Mouse (Mus musculus) right cerebral cortex, postnatal 10 days (tissue): ENCODE measurements around the gene Slc31a2.
A peak's percentile ranks its signal among the peaks of the same experiment; 100 is the strongest.

Experiments
- DNase-seq, 2 experiments: peaks; one replicate each; pipeline ENCODE4 v3.0.0; 2021; ENCODE audit warnings: low spot score in 2 of 2

Slc31a2 gene

GRCm38 (mm10) chr4:62262276-62262675, at the start of gene Slc31a2:
Gene Slc31a2 (plus strand): TSS chr4:62262562.
- DNase-seq, result peak in 1 of 2 experiments; percentile 16

- no peak for DNase-seq
Observed at GRCm38 (mm10) chr4:62213490-62213889, 48.9 kb upstream of the Slc31a2 start.

DNA sequence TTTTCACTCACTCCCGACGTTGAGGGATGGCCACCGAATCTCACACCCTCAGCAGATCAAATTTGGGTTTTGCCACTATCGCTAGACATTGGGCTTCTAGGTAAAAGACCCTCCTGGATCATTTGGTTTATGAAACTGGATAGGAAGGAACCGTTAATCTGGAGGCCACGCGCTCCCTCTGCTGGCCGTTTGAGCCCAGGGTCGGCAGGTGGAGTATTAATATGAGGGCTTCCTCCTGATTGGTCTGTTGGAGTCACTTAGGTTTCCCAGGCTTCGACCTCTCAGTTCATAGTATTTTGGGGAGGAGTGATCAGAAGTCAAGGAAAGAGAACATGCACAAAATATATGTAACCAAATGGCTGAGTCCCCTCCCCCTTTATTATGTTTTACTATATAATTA, 34.0 kb upstream of the Slc31a2 start:
- DNase-seq, result peak in 1 of 2 experiments; percentile 62

DNA sequence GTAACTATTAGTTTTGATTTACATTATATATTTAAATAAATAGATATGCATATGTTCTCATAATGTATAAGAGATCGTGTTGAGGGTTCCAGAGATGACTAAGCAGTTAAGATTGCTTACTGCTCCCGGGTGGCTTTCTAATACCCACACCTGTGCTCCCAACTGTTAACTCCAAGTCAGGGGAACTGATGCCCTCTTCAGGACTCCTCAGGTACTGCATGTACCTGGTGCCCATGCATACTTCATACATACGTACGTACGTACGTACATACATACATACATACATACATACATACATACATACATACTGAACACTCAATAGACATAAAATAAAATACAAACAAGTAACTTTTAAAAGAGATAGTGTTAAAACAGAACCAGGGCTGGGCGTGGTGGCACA, 32.9 kb upstream of the Slc31a2 start:
- DNase-seq, result no peak

- no peak for DNase-seq
Observed at GRCm38 (mm10) chr4:62230153-62230552, 32.2 kb upstream of the Slc31a2 start.

GRCm38 (mm10) chr4:62230769-62231168, 31.6 kb upstream of the Slc31a2 start, which contains the start of gene Zfp37:
Gene Zfp37 (minus strand): TSS chr4:62231047.
- no peak for DNase-seq

GRCm38 (mm10) chr4:62240586-62240985, 21.8 kb upstream of the Slc31a2 start:
- no peak for DNase-seq

DNA sequence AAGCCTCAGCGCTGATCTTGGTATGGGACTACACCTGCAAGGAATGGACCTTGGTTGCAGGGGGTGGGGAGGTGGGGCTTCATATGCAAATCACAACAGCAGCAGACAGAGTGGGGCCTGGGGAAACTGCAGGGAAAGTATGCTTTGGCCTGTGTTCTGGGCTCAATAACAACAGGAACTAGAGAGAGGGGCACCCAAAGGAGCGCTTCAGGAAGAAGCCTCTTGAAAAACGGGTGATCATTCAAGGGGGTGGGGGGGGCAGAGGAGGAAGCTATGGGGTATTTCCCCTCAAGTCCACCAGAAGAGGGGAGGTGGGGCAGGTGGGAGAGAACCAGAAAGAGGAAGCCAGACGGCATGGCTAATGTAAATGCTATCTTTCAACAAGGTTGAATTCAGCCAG, 14.0 kb upstream of the Slc31a2 start:
- DNase-seq, result no peak

- peak; percentile 36 to 37 for DNase-seq
Observed at GRCm38 (mm10) chr4:62250896-62251544, 11.3 kb upstream of the Slc31a2 start.

DNA sequence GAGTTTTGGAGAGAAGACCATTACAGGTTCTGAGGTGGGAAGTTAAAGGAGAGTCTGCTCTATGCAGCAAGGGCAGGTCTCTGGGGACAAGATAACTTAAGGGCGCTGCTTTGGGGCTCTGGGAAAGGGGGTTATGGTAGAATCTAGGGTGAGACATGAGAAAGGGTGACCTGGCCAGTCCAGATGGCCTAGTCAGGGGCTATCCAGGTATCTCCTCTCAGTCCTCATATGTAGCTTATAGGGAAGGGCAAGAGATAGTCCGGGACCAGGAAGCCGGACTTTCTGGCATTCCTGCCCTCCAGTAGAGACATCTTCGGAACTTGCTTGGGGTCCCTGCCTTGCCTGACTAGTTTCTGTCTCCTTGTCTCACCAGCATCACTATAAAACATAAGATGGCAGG, 10.6 kb upstream of the Slc31a2 start:
- peak in 1 of 2 experiments; percentile 8 for DNase-seq

DNA sequence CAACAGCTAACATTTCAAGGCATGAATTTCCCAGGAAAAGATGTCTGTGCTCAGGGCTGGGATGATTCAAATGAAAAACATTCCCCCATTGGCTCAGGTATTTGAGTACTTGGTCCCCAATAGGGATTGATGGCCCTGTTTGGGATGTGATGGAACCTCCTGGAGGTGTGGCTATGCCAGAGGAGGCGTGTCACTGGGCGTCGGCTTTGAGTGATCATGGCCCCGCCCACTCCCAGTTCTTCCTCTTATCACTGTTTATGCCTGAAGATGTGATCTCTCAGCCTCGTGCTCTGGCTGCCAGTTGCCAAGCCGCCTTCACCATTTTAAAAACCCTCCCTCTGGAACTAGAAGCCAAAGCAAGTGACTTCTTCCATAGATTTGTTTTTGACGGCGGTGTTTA, 7.8 kb upstream of the Slc31a2 start:
- DNase-seq, result peak in 1 of 2 experiments; percentile 6

DNA sequence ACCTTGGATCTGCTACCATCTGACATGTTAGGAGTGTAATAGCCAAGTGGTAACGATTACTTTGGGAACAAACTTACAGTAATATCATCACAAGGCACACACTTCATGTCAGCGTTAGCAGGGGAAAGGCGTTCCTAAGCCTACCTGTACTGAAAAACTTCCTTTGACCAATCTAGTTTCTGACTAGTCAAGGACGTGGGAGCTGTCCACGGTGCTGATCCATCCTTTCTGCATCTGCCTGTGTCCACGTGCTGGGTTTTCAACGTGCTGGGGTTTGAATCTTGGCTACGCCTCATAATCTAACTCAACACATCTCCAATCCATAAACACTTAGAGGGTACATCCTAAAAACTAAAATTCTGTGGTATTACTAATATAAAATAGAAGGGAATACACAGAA, 5.4 kb upstream of the Slc31a2 start:
- DNase-seq, result peak in 1 of 2 experiments; percentile 13

GRCm38 (mm10) chr4:62263133-62263844, 927 bp downstream of the Slc31a2 start:
- peak; percentile 31 to 40 for DNase-seq

DNA sequence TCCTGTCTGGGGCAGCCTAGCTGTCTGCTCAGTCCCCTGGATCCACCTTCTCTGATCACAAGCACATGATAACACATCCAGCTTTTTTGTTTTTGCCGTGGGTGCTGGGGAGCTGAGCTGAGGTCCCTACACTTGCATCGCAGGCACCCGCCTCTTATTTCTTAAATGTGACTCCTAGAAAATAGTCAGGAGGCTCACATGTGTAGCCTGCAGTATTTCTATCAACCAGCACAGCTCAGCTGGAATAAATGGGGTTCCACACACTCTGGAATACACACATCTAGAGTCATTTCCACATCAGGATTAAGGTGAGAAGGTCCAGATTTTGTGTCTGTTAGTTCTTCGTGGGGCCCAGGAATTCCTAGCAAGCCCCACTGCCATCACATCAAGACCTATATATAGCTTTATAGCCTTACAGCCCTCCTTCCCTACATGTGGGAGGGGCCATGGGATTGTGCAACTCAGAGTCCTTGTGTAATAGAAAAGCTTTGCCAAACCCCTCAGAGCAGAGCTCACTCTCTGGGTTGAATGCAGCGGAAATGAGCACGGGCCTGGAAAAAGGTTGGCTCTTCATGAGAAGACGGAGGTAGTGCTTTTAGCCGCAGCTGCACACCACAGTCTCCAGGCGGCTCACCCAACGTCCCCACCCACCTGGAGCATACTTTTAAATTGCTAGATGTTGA, 2.9 kb downstream of the Slc31a2 start:
- DNase-seq, result peak in 1 of 2 experiments; percentile 22

GRCm38 (mm10) chr4:62266016-62266415, 3.7 kb downstream of the Slc31a2 start:
- DNase-seq, result peak in 1 of 2 experiments; percentile 19

DNA sequence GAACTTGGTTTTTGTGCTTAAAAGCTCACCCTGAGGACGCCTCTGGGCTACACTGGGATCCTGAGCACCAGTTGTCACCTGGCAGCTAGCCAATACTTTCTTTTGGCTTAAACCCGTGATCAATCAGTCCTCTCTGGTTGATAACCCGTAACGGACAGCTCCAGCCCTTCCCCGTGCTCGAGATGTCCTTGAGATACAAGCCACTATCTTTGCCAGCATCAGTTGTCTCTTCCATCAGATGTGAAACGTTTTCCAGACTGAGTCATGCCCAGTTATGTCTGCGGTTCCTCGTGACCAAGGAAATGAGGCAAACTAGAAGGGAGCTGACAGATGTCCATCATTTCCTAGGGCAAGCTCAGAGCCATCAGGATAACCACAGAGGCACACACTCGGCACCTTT, 4.7 kb downstream of the Slc31a2 start:
- peak in 1 of 2 experiments; percentile 16 for DNase-seq

DNA sequence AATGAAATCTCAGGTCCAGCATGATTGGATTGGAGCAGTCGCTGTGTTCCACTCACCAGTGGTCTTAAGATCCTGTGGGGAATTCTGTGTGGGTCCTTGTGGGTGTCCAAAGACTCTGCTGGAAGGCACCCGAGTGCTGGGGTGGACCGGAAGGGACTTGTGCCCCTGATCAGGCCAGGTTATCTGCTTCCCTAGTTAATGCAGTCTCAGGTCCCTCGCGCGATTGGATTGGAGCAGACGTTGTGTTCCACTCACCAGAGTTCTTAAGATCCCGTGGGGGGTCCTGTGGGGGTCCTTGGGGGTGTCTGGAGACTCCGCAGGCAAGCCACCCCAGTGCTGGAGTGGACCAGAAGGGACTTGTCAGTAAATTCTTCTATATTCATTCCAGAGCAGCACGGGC, 10.3 kb downstream of the Slc31a2 start:
- DNase-seq, result peak in 1 of 2 experiments; percentile 13

DNA sequence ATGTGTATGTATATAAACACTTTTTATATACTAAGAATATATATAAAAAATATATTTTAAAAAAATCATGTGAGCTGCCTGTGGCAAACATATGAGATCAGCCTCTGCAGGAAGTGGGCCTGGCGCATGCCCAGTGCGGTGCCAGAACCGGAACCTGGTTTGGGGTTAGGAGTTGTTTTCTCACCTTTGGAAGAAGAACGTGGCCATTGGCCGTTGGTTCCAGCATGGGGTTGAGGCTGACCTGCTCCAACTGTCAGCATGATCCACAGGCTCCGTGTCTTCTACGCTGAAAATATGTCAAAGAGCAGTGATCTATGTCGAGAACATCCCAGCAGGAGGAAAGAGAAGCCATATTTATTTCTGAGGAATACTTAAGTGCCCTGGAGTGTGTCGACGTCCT, 11.6 kb downstream of the Slc31a2 start:
- peak in 1 of 2 experiments; percentile 13 for DNase-seq

DNA sequence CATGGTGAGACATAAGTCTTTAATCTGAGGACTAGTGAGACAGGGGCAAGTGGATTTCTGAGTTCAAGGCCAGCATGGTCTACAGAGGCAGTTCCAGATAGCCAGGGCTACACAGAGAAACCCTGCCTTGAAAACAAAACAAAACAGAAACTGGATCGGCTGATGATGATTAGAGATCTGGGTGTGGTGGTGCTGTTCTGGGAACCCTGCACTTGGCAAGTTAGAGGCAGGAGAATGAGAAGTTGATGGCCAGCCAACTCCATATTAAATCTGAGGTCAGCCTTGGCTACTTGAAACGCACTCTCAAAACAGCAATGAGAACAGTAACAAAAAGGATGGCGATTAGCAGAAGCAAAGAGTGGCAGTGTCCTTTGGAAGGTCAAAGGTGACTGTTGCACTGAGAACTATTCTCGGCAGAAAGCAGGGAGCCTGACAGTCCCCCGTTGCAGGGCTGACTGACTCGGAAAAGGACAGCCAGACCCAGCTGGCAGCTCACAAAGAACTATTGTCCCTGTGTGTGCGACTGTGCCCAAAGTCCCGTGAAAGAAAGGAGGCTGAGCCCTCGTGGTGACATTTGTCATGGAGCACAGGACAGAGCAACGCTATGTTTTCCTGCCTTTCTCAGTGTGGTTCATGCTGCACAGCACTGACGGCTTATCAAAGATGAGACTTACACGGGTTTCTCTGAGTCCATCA, 12.6 kb downstream of the Slc31a2 start:
- peak; percentile 61 to 62 for DNase-seq

GRCm38 (mm10) chr4:62276642-62277041, 14.3 kb downstream of the Slc31a2 start:
- DNase-seq, result peak; percentile 6 to 13

GRCm38 (mm10) chr4:62277222-62277621, 14.9 kb downstream of the Slc31a2 start:
- DNase-seq, result peak in 1 of 2 experiments; percentile 5

- DNase-seq, result peak; percentile 9 to 12
Observed at GRCm38 (mm10) chr4:62278081-62278480, 15.7 kb downstream of the Slc31a2 start.
